20 mouse cellular contexts compared by ENCODE assay signal in the genomic region with DNA sequence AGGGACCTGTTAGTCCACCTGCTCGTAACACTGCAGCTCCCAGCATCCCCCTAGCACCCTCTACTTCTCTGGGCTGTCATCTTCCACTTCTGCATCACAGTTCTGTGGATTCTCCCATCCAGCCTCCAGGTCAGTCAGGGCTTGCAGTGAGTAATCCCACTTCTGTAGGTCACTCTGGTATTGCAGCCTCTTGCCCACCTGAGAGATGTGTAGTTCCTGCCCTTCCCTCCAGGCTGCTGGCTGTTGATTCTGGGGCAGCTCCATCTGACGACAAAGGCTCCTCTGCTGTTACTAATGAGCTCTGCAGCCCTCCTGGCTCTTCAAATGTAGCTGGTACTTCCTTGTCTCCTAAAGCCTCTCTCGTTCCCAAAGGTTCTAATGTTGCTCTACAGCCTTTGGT. TPM values are rescaled to one million over a fixed set of nuclear protein-coding genes. Genes with fewer than 3 reads are reported as not detected.
DNase-seq lines count a peak whose midpoint lies in the region; ATAC-seq lines count a peak whose summit lies in the region.
"Had no signal": no experiment of that assay in that cellular context is flagged by ENCODE, and none has a peak within 500 bp of the region (broad histone marks: within the 10 kb centered on the region; RNA-seq: fewer than 3 reads in every experiment).

No protein-coding gene starts in this region.

- no peak for ATAC-seq in kidney, embryonic 16.5 days (ENCODE audit: low FRiP score, low TSS enrichment)
- no peak for ATAC-seq in liver, embryonic 16.5 days (ENCODE audit: low read depth)
- ATAC-seq: hindbrain, embryonic 16.5 days had no signal

- WGBS in kidney, embryonic 16.5 days: 58% methylated on average over 3 of the region's 3 CpGs
- 70% methylated on average over 3 of the region's 3 CpGs for WGBS in liver, embryonic 16.5 days (ENCODE audit: insufficient replicate concordance)

- no peaks in the 10 kb centered on the region for H3K27me3 ChIP-seq in kidney, embryonic 16.5 days (ENCODE audit: insufficient read depth, low read length)
- no peaks in the 10 kb centered on the region for H3K27me3 ChIP-seq in liver, embryonic 16.5 days (ENCODE audit: control insufficient read depth, insufficient read depth, low read depth, low read length)

- H3K9ac ChIP-seq in kidney, embryonic 16.5 days (replicated peaks; ENCODE audit: low read length): 0 out of 2 replicates have a peak overlapping the region, but pooled peaks have one; percentile 18
- H3K9ac ChIP-seq in liver, embryonic 16.5 days (ENCODE audit: low read depth, low read length): no peak overlapping the region

- no peak overlapping the region for H3K27ac ChIP-seq in kidney, embryonic 16.5 days (ENCODE audit: low read length)
- H3K27ac ChIP-seq in liver, embryonic 16.5 days (ENCODE audit: low read length): no peak overlapping the region
- H3K27ac ChIP-seq: kidney, postnatal 0 days had no signal

- intact Hi-C loops in heart, postnatal 25 days (cut with DNase I): loop anchor here (1.0 kb wide), 1 partner anchor 16 kb away; no protein-coding TSS in a partner anchor

- no peak overlapping the region for H3K4me3 ChIP-seq in kidney, embryonic 16.5 days (ENCODE audit: low read length)
- H3K4me3 ChIP-seq in liver, embryonic 16.5 days (ENCODE audit: low read depth, low read length): no peak overlapping the region

- no peak overlapping the region for H3K4me2 ChIP-seq in kidney, embryonic 16.5 days (replicated peaks; ENCODE audit: low read depth, low read length)
- peak overlapping the region; percentile 44; the same call in 1 of the 2 replicates for H3K4me2 ChIP-seq in liver, embryonic 16.5 days (ENCODE audit: low read depth, low read length)

- H3K36me3 ChIP-seq in kidney, embryonic 16.5 days (ENCODE audit: insufficient read depth, low read length): peaks cover 58% of the 10 kb centered on the region
- H3K36me3 ChIP-seq in liver, embryonic 16.5 days (ENCODE audit: control insufficient read depth, insufficient read depth): peaks cover 26% of the 10 kb centered on the region

- H3K4me1 ChIP-seq in kidney, embryonic 16.5 days (ENCODE audit: insufficient read depth, low read length): peaks cover 45% of the 10 kb centered on the region
- peaks cover 43% of the 10 kb centered on the region for H3K4me1 ChIP-seq in liver, embryonic 16.5 days (ENCODE audit: control insufficient read depth, low read depth, low read length)

- no peaks in the 10 kb centered on the region for H3K9me3 ChIP-seq in kidney, embryonic 16.5 days (ENCODE audit: low read length)
- H3K9me3 ChIP-seq in liver, embryonic 16.5 days (replicated peaks; ENCODE audit: control insufficient read depth, low read length): no peaks in the 10 kb centered on the region

- peak; percentile 79 for DNase-seq in heart, adult 11 months
- no peak for DNase-seq in heart, postnatal 25 days (ENCODE audit: low spot score)
- DNase-seq in kidney, adult 9 months: no peak
- DNase-seq in MN1 (ENCODE audit: low spot score): peak; percentile 72
- DNase-seq in embryo, embryonic 10 days (ENCODE audit: low spot score): no peak
- DNase-seq in adrenal gland, adult 18-20 months (ENCODE audit: low spot score in 2 of 2): no peak
- DNase-seq: layer of hippocampus, adult 9-11 months; left cerebral cortex, postnatal 4 days; right cerebral cortex, postnatal 14 days had no signal

RNA-seq across cellular contexts. Expression of a gene that starts 4.5 kb away (rescaled TPM):
- total RNA-seq in heart, postnatal 25 days (2021): 100 to 1,000 TPM; 502 to 533 TPM
- polyA plus RNA-seq in kidney, embryonic 16.5 days (2015; fragmentation: Nextera tagmentation; extraction: Ambion mirVana): 667 and 704 TPM in 2 replicates
- 301 and 339 TPM in 2 replicates for polyA plus RNA-seq in liver, embryonic 16.5 days (2015; fragmentation: Nextera tagmentation; extraction: Ambion mirVana)
- 100 to 1,000 TPM; 612 to 654 TPM for total RNA-seq in adrenal gland, adult 18-20 months (2021)

RNA-seq across cellular contexts. Expression of a gene that starts 18.9 kb away (rescaled TPM):
- total RNA-seq in heart, postnatal 25 days (2021): 10 to 100 TPM; 77.8 to 89.3 TPM
- 409 and 441 TPM in 2 replicates for polyA plus RNA-seq in kidney, embryonic 16.5 days (2015; fragmentation: Nextera tagmentation; extraction: Ambion mirVana)
- 171 and 201 TPM in 2 replicates for polyA plus RNA-seq in liver, embryonic 16.5 days (2015; fragmentation: Nextera tagmentation; extraction: Ambion mirVana)
- total RNA-seq in adrenal gland, adult 18-20 months (2021): 100 to 1,000 TPM; 228 to 248 TPM

RNA-seq across cellular contexts. Expression of a gene that starts 24.9 kb away (rescaled TPM):
- total RNA-seq in heart, postnatal 25 days (2021): 1 to 10 TPM; 2.1 to 2.2 TPM
- 83.4 and 84.1 TPM in 2 replicates for polyA plus RNA-seq in kidney, embryonic 16.5 days (2015; fragmentation: Nextera tagmentation; extraction: Ambion mirVana)
- 60.8 and 69.4 TPM in 2 replicates for polyA plus RNA-seq in liver, embryonic 16.5 days (2015; fragmentation: Nextera tagmentation; extraction: Ambion mirVana)
- total RNA-seq in adrenal gland, adult 18-20 months (2021): 1 to 10 TPM; 2.8 to 3.5 TPM

RNA-seq across cellular contexts. Expression of a gene that starts 32.4 kb away (rescaled TPM):
- not detected for total RNA-seq in heart, postnatal 25 days (2021)
- not detected in 2 replicates for polyA plus RNA-seq in kidney, embryonic 16.5 days (2015; fragmentation: Nextera tagmentation; extraction: Ambion mirVana)
- polyA plus RNA-seq in liver, embryonic 16.5 days (2015; fragmentation: Nextera tagmentation; extraction: Ambion mirVana): 0.14 and 0.20 TPM in 2 replicates
- not detected for total RNA-seq in adrenal gland, adult 18-20 months (2021)
- total RNA-seq: common myeloid progenitor, adult 5-6 weeks; left cerebral cortex, postnatal 4 days; MEL had no signal
- polyA plus RNA-seq: activated CD4-positive, CD25-positive, alpha-beta regulatory T cell, adult 4 months; C2C12; erythroblast, embryonic 14.5 days; gonadal fat pad, adult 2 months; hindbrain, embryonic 16.5 days; kidney, postnatal 0 days; lung, embryonic 16.5 days had no signal

RNA-seq across cellular contexts. Expression of a gene that starts 43.2 kb away (rescaled TPM):
- total RNA-seq in heart, postnatal 25 days (2021): 1,000 to 10,000 TPM; 9,293 to 9,309 TPM
- 3,411 and 3,412 TPM in 2 replicates for polyA plus RNA-seq in kidney, embryonic 16.5 days (2015; fragmentation: Nextera tagmentation; extraction: Ambion mirVana)
- 1,845 and 1,875 TPM in 2 replicates for polyA plus RNA-seq in liver, embryonic 16.5 days (2015; fragmentation: Nextera tagmentation; extraction: Ambion mirVana)
- total RNA-seq in adrenal gland, adult 18-20 months (2021): 1,000 to 10,000 TPM; 2,783 to 4,328 TPM

Comparison
In these comparisons a context has a peak if more than half of its experiments do, and no peak if none do; other contexts are left out.
1. DNase-seq: peak in heart, adult 11 months (single experiment) and MN1 (single experiment); none in heart, postnatal 25 days (single experiment), kidney, adult 9 months (single experiment), embryo, embryonic 10 days (single experiment) and adrenal gland, adult 18-20 months (0 of 2).